Mouse (Mus musculus) hindbrain, embryonic 16.5 days (tissue): ENCODE results near the gene Pygm. TPM values are rescaled to one million over a fixed set of nuclear protein-coding genes. Genes with fewer than 3 reads are reported as not detected.
A peak's percentile ranks its signal among the peaks of the same experiment; 100 is the strongest.

Experiments
- ATAC-seq: fragments of 200-750 bp; cut with Nextera tagmentation; 2 replicates; pipeline ENCODE4 v1.8.0; 2017; ENCODE audit warnings: moderate TSS enrichment, moderate library complexity
- H3K27ac ChIP-seq: fragments of 300-500 bp; sonication (generic); 2 replicates; pipeline ENCODE4 v1.5.1; 2014; ENCODE audit warnings: low read depth, mild to moderate bottlenecking, control low read depth, low read length, moderate library complexity
- H3K27me3 ChIP-seq: fragments of 300-500 bp; sonication (generic); replicated peaks from 2 replicates; pipeline ENCODE4 v1.6.1; 2014; ENCODE audit warnings: low read length; ENCODE audit not compliant: control insufficient read depth, insufficient read depth
- H3K36me3 ChIP-seq: fragments of 300-500 bp; sonication (generic); 2 replicates; pipeline ENCODE4 v1.6.1; 2014; ENCODE audit warnings: mild to moderate bottlenecking, low read length, moderate library complexity, mixed read lengths; ENCODE audit not compliant: control insufficient read depth, insufficient read depth
- H3K4me1 ChIP-seq: fragments of 300-500 bp; sonication (generic); 2 replicates; pipeline ENCODE4 v1.6.1; 2014; ENCODE audit warnings: low read depth, low read length; ENCODE audit not compliant: control insufficient read depth, insufficient read depth
- H3K4me2 ChIP-seq: fragments of 300-500 bp; sonication (generic); 2 replicates; pipeline ENCODE4 v1.6.1; 2014; ENCODE audit warnings: mild to moderate bottlenecking, low read length, control low read depth, moderate library complexity
- H3K4me3 ChIP-seq: fragments of 300-500 bp; sonication (generic); 2 replicates; pipeline ENCODE4 v1.5.1; 2014; ENCODE audit warnings: mild to moderate bottlenecking, low read length, control low read depth, moderate library complexity
- H3K9ac ChIP-seq: fragments of 300-500 bp; sonication (generic); 2 replicates; pipeline ENCODE4 v1.6.1; 2014; ENCODE audit warnings: low read depth, mild to moderate bottlenecking, control low read depth, low read length, moderate library complexity
- H3K9me3 ChIP-seq: fragments of 300-500 bp; sonication (generic); 2 replicates; pipeline ENCODE4 v1.6.1; 2014; ENCODE audit warnings: mild to moderate bottlenecking, low read length, moderate library complexity; ENCODE audit not compliant: control insufficient read depth
- WGBS: fragments of 180-500 bp; shearing (Covaris S2); extraction: QIAGEN DNeasy Blood & Tissue Kit; methylation state at CpG from one replicate; pipeline ENCODE4 v1.1.7; 2014; 5-methylcytosine and 5-hydroxymethylcytosine counted together
- polyA plus RNA-seq: library from polyadenylated mRNA; unstranded; fragments of >200 nt; fragmentation: Nextera tagmentation; extraction: Ambion mirVana; gene quantifications from 2 replicates; pipeline ENCODE4 v1.2.1, GENCODE M21; 2015

Pygm gene
- polyA plus RNA-seq, 1 experiment from 2014 or later, result 10.2 TPM

- H3K4me1 ChIP-seq, result peaks cover 29% of the 10 kb centered on the region
- H3K9ac ChIP-seq, result peak within 1 kb of the TSS; percentile 78
- WGBS, result 11% methylated on average over 46 of the region's 72 CpGs
- peak within 1 kb of the TSS; percentile 52; the same call in 1 of the 2 replicates for H3K27ac ChIP-seq
- peaks cover 56% of the 10 kb centered on the region for H3K36me3 ChIP-seq
- H3K9me3 ChIP-seq, result no peaks in the 10 kb centered on the region
- peak; percentile 63 for ATAC-seq
- H3K27me3 ChIP-seq, result no peaks in the 10 kb centered on the region
- peak within 1 kb of the TSS; percentile 78 for H3K4me2 ChIP-seq
- peak within 1 kb of the TSS; percentile 63 for H3K4me3 ChIP-seq
Observed at GRCm38 (mm10) chr19:6340524-6341452, 43.4 kb upstream of the Pygm start, which contains the start of gene Map4k2. Gene Map4k2 (plus strand): TSS chr19:6341135.

- Histone ChIP-seq H3K4me1 (peaks cover 22% of the 10 kb centered on the region), H3K36me3 (peaks cover 63% of the 10 kb centered on the region), H3K27ac (peak overlapping the region; percentile 52; the same call in 1 of the 2 replicates), H3K4me2 (peak overlapping the region; percentile 78), H3K27me3 (no peaks in the 10 kb centered on the region), H3K4me3 (peak overlapping the region; percentile 63), H3K9ac (peak overlapping the region; percentile 78), H3K9me3 (no peaks in the 10 kb centered on the region)
- no peak for ATAC-seq
- WGBS, result 18% methylated on average over 16 of the region's 23 CpGs
Observed at GRCm38 (mm10) chr19:6341453-6342077, 42.6 kb upstream of the Pygm start.

- H3K27ac ChIP-seq, result no peak overlapping the region
- no peaks in the 10 kb centered on the region for H3K9me3 ChIP-seq
- H3K4me3 ChIP-seq, result peak overlapping the region; percentile 63; the same call in 1 of the 2 replicates
- WGBS, result 79% methylated on average over 5 of the region's 5 CpGs
- no peak for ATAC-seq
- peaks cover 13% of the 10 kb centered on the region for H3K4me1 ChIP-seq
- H3K27me3 ChIP-seq, result no peaks in the 10 kb centered on the region
- peak overlapping the region; percentile 78; the same call in 1 of the 2 replicates for H3K4me2 ChIP-seq
- H3K36me3 ChIP-seq, result peaks cover 66% of the 10 kb centered on the region
- H3K9ac ChIP-seq, result no peak overlapping the region
Observed at GRCm38 (mm10) chr19:6342276-6342933, 41.8 kb upstream of the Pygm start.

GRCm38 (mm10) chr19:6343066-6343925 is 40.9 kb upstream of the Pygm start:
- 91% methylated on average over 19 of the region's 19 CpGs for WGBS
- H3K27ac ChIP-seq, result no peak overlapping the region
- no peak for ATAC-seq
- no peaks in the 10 kb centered on the region for H3K9me3 ChIP-seq
- no peak overlapping the region for H3K4me2 ChIP-seq
- no peak overlapping the region for H3K9ac ChIP-seq
- peaks cover 12% of the 10 kb centered on the region for H3K4me1 ChIP-seq
- no peak overlapping the region for H3K4me3 ChIP-seq
- H3K27me3 ChIP-seq, result no peaks in the 10 kb centered on the region
- H3K36me3 ChIP-seq, result peaks cover 61% of the 10 kb centered on the region

- Histone ChIP-seq H3K36me3 (peaks cover 54% of the 10 kb centered on the region), H3K27ac (no peak overlapping the region), H3K4me1 (peaks cover 12% of the 10 kb centered on the region), H3K9me3 (no peaks in the 10 kb centered on the region), H3K9ac (no peak overlapping the region), H3K27me3 (no peaks in the 10 kb centered on the region), H3K4me2 (no peak overlapping the region), H3K4me3 (no peak overlapping the region)
- 82% methylated on average over 5 of the region's 5 CpGs for WGBS
- ATAC-seq, result no peak
Observed at GRCm38 (mm10) chr19:6343996-6344395, 40.2 kb upstream of the Pygm start.

GRCm38 (mm10) chr19:6346023-6346422 is 38.2 kb upstream of the Pygm start:
- no peak overlapping the region for H3K4me3 ChIP-seq
- 90% methylated on average over 5 of the region's 5 CpGs for WGBS
- peaks cover 8% of the 10 kb centered on the region for H3K4me1 ChIP-seq

DNA sequence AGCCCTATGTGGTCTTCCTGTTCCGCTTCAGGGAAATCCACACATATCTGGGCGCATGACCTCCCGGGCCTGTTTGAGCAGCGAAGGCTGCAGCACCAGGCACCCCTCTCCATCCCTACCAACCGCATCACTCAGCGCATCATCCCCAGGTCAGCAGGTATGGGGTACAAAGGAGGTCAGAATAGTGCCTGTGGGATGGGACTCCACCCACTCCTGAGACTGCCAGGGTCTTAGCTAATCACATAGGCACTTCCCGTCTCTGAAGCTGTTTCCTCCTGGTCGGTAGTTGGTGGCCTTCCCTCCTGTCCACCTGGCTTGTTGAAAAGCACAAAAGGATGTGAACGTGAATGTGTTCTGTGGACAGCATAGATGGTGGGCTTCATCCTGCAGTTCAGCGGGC is 37.5 kb upstream of the Pygm start:
- Histone ChIP-seq H3K4me1 (peaks cover 2% of the 10 kb centered on the region), H3K27me3 (no peaks in the 10 kb centered on the region), H3K36me3 (peaks cover 42% of the 10 kb centered on the region), H3K27ac (no peak overlapping the region), H3K9ac (no peak overlapping the region), H3K4me3 (no peak overlapping the region), H3K4me2 (no peak overlapping the region), H3K9me3 (no peaks in the 10 kb centered on the region)
- no peak for ATAC-seq
- 88% methylated on average over 10 of the region's 10 CpGs for WGBS

More at GRCm38 (mm10) chr19:6346023-6346422, 38.2 kb upstream of the Pygm start:
- Histone ChIP-seq H3K27ac (no peak overlapping the region), H3K9ac (no peak overlapping the region), H3K9me3 (no peaks in the 10 kb centered on the region), H3K4me2 (no peak overlapping the region), H3K36me3 (peaks cover 42% of the 10 kb centered on the region), H3K27me3 (no peaks in the 10 kb centered on the region)
- ATAC-seq, result no peak

- WGBS, result 94% methylated on average over 4 of the region's 4 CpGs
- Histone ChIP-seq H3K4me2 (no peak overlapping the region), H3K9me3 (no peaks in the 10 kb centered on the region), H3K36me3 (peaks cover 39% of the 10 kb centered on the region), H3K27me3 (no peaks in the 10 kb centered on the region), H3K27ac (no peak overlapping the region), H3K4me3 (no peak overlapping the region), H3K9ac (no peak overlapping the region), H3K4me1 (no peaks in the 10 kb centered on the region; the same call in 1 of the 2 replicates)
- no peak for ATAC-seq
Observed at GRCm38 (mm10) chr19:6347615-6348014, 36.6 kb upstream of the Pygm start.
